Mouse (Mus musculus): ENCODE results near the gene Marc1.

- TF ChIP-seq E2F4 (IDR thresholded peaks at IDR 0.05; ENCODE audit: insufficient read depth), result no peak
- TF ChIP-seq POLR2A (IDR thresholded peaks at IDR 0.05; ENCODE audit: insufficient read length, low read depth), result no peak
- TF ChIP-seq TCF12 (IDR thresholded peaks at IDR 0.05; ENCODE audit: insufficient read depth, poor library complexity, severe bottlenecking), result no peak
- TF ChIP-seq USF1 (IDR thresholded peaks at IDR 0.05; ENCODE audit: low read depth), result no peak
- TF ChIP-seq MAX (IDR thresholded peaks at IDR 0.05; ENCODE audit: low read depth), result no peak
- no peak for TF ChIP-seq MYOG (IDR thresholded peaks at IDR 0.05; ENCODE audit: control insufficient read depth in 1 of 3, insufficient read depth in 1 of 3, insufficient read length in 2 of 3, low read depth in 2 of 3)
- TF ChIP-seq MYOD1 (IDR thresholded peaks at IDR 0.05; ENCODE audit: control insufficient read depth in 1 of 3, insufficient read length in 2 of 3, low read depth in 2 of 3), result peak in 2 of 3 experiments; percentile 8 to 40
- no peak for TF ChIP-seq SRF (IDR thresholded peaks at IDR 0.05; ENCODE audit: control insufficient read depth, insufficient read length, low read depth)
- TF ChIP-seq POLR2AphosphoS2 (IDR thresholded peaks at IDR 0.05; ENCODE audit: insufficient read length, low read depth), result no peak
- 0 out of 2 replicates have a peak, but pooled peaks have one; percentile 48 for TF ChIP-seq CEBPB (IDR thresholded peaks at IDR 0.05; ENCODE audit: insufficient read depth, poor library complexity, severe bottlenecking)
- TF ChIP-seq REST (IDR thresholded peaks at IDR 0.05; ENCODE audit: insufficient read depth, insufficient read length), result no peak
These were observed 29.0 kb downstream of the Marc1 start for GRCm38 (mm10) chr1:184782161-184782513.

All from myocyte (in vitro differentiated cells).